Mouse (Mus musculus) stomach, postnatal 0 days (tissue): ENCODE data around the gene St8sia4. TPM values are rescaled to one million over a fixed set of nuclear protein-coding genes. Genes with fewer than 3 reads are reported as not detected.

Experiments used
- ATAC-seq: fragments of 200-750 bp; cut with Nextera tagmentation; 2 replicates; pipeline ENCODE4 v1.8.0; 2017; ENCODE audit not compliant: low FRiP score, low TSS enrichment
- DNase-seq: peaks from one replicate; pipeline ENCODE4 v3.0.0-alpha.2; 2016; ENCODE audit warnings: low spot score
- H3K27ac ChIP-seq: fragments of 300-500 bp; sonication (generic); replicated peaks from 2 replicates; pipeline ENCODE4 v1.5.1; 2014; ENCODE audit warnings: mild to moderate bottlenecking, control low read depth
- H3K27me3 ChIP-seq: fragments of 300-500 bp; sonication (generic); 2 replicates; pipeline ENCODE4 v1.6.1; 2014; ENCODE audit warnings: low read length; ENCODE audit not compliant: control insufficient read depth, insufficient read depth
- H3K36me3 ChIP-seq: fragments of 300-500 bp; sonication (generic); 2 replicates; pipeline ENCODE4 v1.6.1; 2014; ENCODE audit warnings: low read length, mixed read lengths; ENCODE audit not compliant: control insufficient read depth, insufficient read depth
- H3K4me1 ChIP-seq: fragments of 300-500 bp; sonication (generic); replicated peaks from 2 replicates; pipeline ENCODE4 v1.6.1; 2014; ENCODE audit warnings: antibody characterized with exemption; ENCODE audit not compliant: control insufficient read depth, insufficient read depth
- H3K4me2 ChIP-seq: fragments of 300-500 bp; sonication (generic); replicated peaks from 2 replicates; pipeline ENCODE4 v1.6.1; 2014; ENCODE audit warnings: low read depth, mild to moderate bottlenecking, control low read depth, moderate library complexity
- H3K4me3 ChIP-seq: fragments of 300-500 bp; sonication (generic); 2 replicates; pipeline ENCODE4 v1.5.1; 2014; ENCODE audit warnings: low read depth, low read length, control low read depth
- H3K9ac ChIP-seq: fragments of 300-500 bp; sonication (generic); 2 replicates; pipeline ENCODE4 v1.6.1; 2014; ENCODE audit warnings: mild to moderate bottlenecking, low read length, control low read depth, mixed read lengths
- H3K9me3 ChIP-seq: fragments of 300-500 bp; sonication (generic); 2 replicates; pipeline ENCODE4 v1.6.1; 2016; ENCODE audit warnings: low read length; ENCODE audit not compliant: control insufficient read depth
- CTCF ChIP-seq: IDR thresholded peaks from 2 replicates; pipeline ENCODE4 v1.5.1; 2016; ENCODE audit warnings: antibody characterized with exemption, low read depth, mild to moderate bottlenecking, moderate library complexity
- EP300 ChIP-seq: optimal IDR thresholded peaks from 2 replicates; pipeline ENCODE3; 2016; ENCODE audit warnings: antibody characterized with exemption
- WGBS: fragments of 180-500 bp; shearing (Covaris S2); extraction: QIAGEN DNeasy Blood & Tissue Kit; methylation state at CpG from one replicate; pipeline ENCODE4 v1.1.7; 2014; 5-methylcytosine and 5-hydroxymethylcytosine counted together
- polyA plus RNA-seq: library from polyadenylated mRNA; unstranded; fragments of >200 nt; fragmentation: Nextera tagmentation; extraction: Ambion mirVana; gene quantifications from 2 replicates; pipeline ENCODE4 v1.2.1, GENCODE M21; 2015

St8sia4 gene
- polyA plus RNA-seq, 1 experiment from 2014 or later, result 1.7 TPM

- no peak for DNase-seq
- Histone ChIP-seq H3K9ac (no peak overlapping the region), H3K9me3 (no peaks in the 10 kb centered on the region), H3K4me3 (no peak overlapping the region), H3K27me3 (no peaks in the 10 kb centered on the region), H3K4me1 (no peaks in the 10 kb centered on the region), H3K27ac (no peak overlapping the region), H3K4me2 (no peak overlapping the region), H3K36me3 (no peaks in the 10 kb centered on the region)
- TF ChIP-seq CTCF (no peak), EP300 (no peak)
- no peak for ATAC-seq
- 54% methylated on average over 3 of the region's 3 CpGs for WGBS
Observed at GRCm38 (mm10) chr1:95618125-95618524, 49.2 kb downstream of the St8sia4 start.

GRCm38 (mm10) chr1:95610017-95610416, 57.4 kb downstream of the St8sia4 start:
- TF ChIP-seq EP300 (no peak), CTCF (no peak)
- Histone ChIP-seq H3K9me3 (no peaks in the 10 kb centered on the region), H3K36me3 (no peaks in the 10 kb centered on the region), H3K4me2 (no peak overlapping the region), H3K4me3 (no peak overlapping the region), H3K27me3 (no peaks in the 10 kb centered on the region), H3K4me1 (no peaks in the 10 kb centered on the region), H3K9ac (no peak overlapping the region), H3K27ac (no peak overlapping the region)
- WGBS, result 90% methylated on average over 2 of the region's 2 CpGs
- no peak for ATAC-seq
- DNase-seq, result no peak

GRCm38 (mm10) chr1:95609045-95609444, 58.3 kb downstream of the St8sia4 start:
- Histone ChIP-seq H3K4me3 (no peak overlapping the region), H3K27ac (no peak overlapping the region), H3K27me3 (no peaks in the 10 kb centered on the region), H3K4me2 (no peak overlapping the region), H3K9ac (no peak overlapping the region), H3K9me3 (no peaks in the 10 kb centered on the region), H3K36me3 (no peaks in the 10 kb centered on the region), H3K4me1 (no peaks in the 10 kb centered on the region)
- no peak for DNase-seq
- ATAC-seq, result no peak
- WGBS, result 86% methylated on average over 5 of the region's 5 CpGs
- no peak for TF ChIP-seq CTCF
- TF ChIP-seq EP300, result no peak

GRCm38 (mm10) chr1:95605458-95605857, 61.9 kb downstream of the St8sia4 start:
- Histone ChIP-seq H3K4me2 (no peak overlapping the region), H3K4me1 (no peaks in the 10 kb centered on the region), H3K36me3 (no peaks in the 10 kb centered on the region), H3K27me3 (no peaks in the 10 kb centered on the region), H3K27ac (no peak overlapping the region), H3K4me3 (no peak overlapping the region), H3K9ac (no peak overlapping the region), H3K9me3 (no peaks in the 10 kb centered on the region)
- ATAC-seq, result no peak
- 64% methylated on average over 2 of the region's 2 CpGs for WGBS
- TF ChIP-seq EP300, result no peak
- no peak for TF ChIP-seq CTCF
- no peak for DNase-seq

- Histone ChIP-seq H3K9me3 (no peaks in the 10 kb centered on the region), H3K36me3 (no peaks in the 10 kb centered on the region), H3K27me3 (no peaks in the 10 kb centered on the region), H3K4me2 (no peak overlapping the region), H3K4me1 (no peaks in the 10 kb centered on the region), H3K9ac (no peak overlapping the region), H3K27ac (no peak overlapping the region), H3K4me3 (no peak overlapping the region)
- TF ChIP-seq EP300 (no peak), CTCF (no peak)
- WGBS, result 83% methylated on average over 1 of the region's 1 CpGs
- DNase-seq (no peak), ATAC-seq (no peak)
Observed at GRCm38 (mm10) chr1:95598108-95598507, 69.3 kb downstream of the St8sia4 start.

GRCm38 (mm10) chr1:95596825-95597224, 70.5 kb downstream of the St8sia4 start:
- WGBS, result 76% methylated on average over 1 of the region's 1 CpGs

More at GRCm38 (mm10) chr1:95596825-95597224, 70.5 kb downstream of the St8sia4 start:
- H3K4me1 ChIP-seq, result no peaks in the 10 kb centered on the region
- no peaks in the 10 kb centered on the region for H3K27me3 ChIP-seq
- H3K9me3 ChIP-seq, result no peaks in the 10 kb centered on the region
- no peak overlapping the region for H3K4me2 ChIP-seq
- no peak overlapping the region for H3K4me3 ChIP-seq
- DNase-seq (no peak), ATAC-seq (no peak)
- no peak overlapping the region for H3K27ac ChIP-seq
- TF ChIP-seq EP300, result no peak
- TF ChIP-seq CTCF, result no peak
- no peak overlapping the region for H3K9ac ChIP-seq
- no peaks in the 10 kb centered on the region for H3K36me3 ChIP-seq
